Mouse (Mus musculus) frontal cortex, postnatal 25 days (tissue): ENCODE results near the gene Cd320.
"Not testable (repeated sequence)": the region's sequence is repeated elsewhere in the genome, so short reads cannot be mapped to it uniquely, and the experiment has no call there.

Experiments used
- DNase-seq, 2 experiments: peaks; one replicate each; pipeline ENCODE4 v3.0.0; 2022; ENCODE audit warnings: low spot score in 2 of 2

Gene Cd320

DNA sequence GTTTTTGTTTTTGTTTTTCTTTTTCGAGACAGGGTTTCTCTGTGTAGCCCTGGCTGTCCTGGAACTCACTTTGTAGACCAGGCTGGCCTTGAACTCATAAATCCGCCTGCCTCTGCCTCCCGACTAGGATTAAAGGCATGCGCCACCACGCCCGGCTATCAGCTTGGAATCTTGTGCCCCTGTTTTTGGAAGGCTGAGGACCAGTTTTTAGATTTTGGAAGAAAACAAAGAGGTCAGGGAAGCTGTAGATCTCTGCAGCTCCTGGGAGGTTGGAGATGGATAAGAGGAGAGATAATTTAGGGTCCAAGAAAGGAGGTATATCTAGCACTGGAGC is 17.9 kb upstream of the Cd320 start:
- DNase-seq = not testable (repeated sequence)

DNA sequence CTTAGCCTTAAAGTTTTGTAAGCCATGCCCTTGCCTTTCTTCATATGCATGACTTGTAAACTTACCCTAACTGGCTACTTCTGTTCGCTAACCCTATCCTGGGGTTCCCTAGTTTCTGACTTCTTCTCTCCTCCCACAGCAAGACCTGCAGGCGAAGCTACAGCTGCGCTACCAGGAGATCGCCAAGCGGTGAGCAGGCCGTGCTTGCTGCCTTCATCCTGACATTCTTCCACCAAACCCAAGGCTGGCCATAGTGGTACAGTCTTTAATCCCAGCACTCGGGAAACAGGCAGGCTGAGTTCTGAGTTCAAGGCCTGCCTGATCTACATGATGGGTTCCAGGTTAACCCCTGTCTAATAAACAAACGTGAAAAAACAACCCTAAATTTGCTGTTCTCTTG is 17.4 kb upstream of the Cd320 start:
- DNase-seq = no peak

DNA sequence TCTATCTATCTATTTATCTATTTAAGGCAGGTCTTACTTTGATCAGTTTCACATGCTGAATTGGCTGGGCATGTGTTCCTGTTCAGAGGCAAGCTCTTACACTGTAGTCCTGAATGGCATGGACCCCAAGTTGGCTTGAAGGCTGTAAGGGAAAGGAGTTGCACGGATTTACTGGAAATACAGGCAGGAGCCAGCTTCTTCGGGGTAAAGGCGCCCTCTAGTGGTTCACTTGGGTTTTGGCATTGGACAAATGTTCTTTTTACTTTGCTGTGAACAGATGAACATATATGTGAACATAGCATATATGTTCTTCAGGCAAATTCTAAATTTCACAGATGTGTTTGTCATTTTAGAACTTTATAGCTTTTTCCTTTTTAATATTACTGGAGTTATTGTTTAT is 16.0 kb upstream of the Cd320 start:
- DNase-seq = no peak

DNA sequence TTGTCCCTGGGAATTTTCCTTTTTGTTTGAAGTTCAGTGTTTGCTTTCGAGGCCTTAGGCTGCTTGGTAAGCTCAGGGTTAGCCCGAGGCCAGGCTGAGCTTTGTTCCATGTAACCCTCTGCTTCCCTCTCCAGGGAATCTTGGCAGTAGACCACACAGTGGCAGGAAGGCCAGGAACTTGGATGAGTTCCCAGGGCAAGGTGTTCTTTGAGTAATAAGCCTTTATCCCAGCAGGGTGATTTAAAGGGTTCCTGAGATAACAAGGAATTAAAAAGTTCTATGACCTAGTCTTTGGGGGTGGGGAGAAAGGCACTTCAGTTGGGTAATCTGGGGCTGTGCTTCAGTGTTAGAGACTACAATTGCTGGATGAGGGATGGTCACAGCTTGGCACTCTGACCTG is 14.0 kb upstream of the Cd320 start:
- no peak for DNase-seq

DNA sequence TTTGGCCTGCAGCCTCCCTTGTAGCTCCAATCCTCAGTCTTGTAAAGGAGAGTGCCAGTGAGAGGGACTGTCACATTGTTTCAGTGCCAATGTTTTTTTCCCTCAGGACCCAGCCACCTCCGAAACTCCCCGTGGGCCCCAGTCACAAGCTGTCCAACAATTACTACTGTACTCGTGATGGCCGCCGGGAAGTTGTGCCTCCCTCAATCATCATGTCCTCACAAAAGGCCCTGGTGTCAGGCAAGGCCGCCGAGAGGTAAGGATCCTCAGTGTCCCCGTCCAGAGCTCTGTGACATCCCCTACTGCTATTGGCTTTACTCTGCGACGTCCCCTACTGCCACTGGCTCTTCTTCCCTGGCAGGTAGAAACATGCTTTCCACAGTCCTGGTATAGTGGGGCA is 13.3 kb upstream of the Cd320 start:
- DNase-seq = no peak

DNA sequence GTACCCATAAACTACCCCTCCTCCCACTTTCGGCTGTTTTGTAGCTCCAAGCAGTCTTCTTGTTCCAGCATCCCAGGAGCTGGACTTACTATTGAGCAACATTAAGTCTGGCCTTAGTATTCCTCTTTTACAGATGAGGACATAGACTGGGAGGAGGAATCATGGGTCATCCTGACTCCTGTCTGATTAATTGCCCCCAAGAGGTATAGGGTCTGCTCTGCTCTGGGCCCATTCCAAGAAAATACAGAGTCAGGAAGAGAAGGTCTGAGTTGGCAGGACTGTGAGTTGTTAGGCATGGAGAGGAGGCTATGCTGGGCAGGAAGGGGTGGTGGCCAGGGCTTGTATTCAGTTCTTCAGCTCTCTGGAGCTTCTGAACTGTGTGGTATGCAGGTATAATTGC is 1.3 kb downstream of the Cd320 start:
- no peak for DNase-seq

DNA sequence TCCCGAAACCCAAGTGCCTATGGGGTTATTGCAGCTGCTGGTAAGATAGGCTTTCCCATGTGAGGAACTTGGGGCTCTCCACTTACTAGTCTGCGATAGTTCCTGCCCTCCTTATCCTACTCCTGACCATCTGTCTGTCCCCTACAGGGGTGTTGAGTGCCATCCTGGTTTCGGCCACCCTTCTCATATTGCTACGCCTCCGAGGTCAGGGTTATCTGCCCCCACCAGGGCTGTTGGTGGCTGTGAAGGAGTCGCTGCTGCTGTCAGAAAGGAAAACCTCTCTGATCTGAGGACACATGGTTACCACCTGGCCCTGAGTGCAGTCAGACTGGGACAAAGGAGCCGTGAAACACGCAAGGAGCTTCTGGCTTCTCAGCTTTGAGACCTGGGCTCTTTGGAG is 5.2 kb downstream of the Cd320 start:
- DNase-seq = no peak

DNA sequence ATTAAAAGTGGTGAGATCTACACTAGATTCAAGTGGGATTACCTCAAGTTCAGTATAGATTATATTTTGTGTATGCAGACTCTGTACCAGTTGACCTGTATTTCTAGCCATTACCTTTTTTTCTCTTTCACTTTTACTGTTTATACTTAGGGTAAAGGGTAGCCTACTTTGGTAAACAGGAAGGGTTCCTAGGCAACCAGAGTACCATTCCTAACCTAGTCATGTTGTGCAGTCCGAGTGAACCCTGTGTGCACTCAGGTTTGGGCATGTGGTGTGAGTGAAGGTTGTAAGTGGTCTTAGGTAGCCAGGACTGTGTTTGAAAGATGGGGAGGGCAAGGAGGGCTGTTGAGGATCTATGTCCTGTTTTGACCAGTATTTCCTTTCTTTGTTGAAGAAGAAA is 8.4 kb downstream of the Cd320 start:
- DNase-seq = no peak

DNA sequence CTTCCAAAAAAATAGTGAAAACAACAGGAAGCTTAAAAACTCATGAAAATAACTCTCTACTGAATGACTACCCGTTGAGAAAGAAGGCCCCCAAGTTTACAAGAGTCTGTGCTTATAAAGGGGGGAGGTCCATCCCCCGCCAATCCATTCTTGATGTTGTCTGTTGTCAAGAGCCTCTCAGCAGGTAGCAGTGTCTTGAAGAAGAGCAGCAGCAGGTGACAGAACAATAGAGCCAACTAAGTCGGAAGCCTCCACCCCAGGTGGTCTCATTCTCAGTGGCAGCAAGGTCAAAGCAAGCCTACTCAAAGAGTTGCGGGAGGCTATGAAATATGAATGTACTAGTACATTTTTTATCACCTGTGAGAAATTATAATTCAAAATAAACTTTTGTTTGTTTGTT is 14.9 kb downstream of the Cd320 start:
- DNase-seq = no peak

DNA sequence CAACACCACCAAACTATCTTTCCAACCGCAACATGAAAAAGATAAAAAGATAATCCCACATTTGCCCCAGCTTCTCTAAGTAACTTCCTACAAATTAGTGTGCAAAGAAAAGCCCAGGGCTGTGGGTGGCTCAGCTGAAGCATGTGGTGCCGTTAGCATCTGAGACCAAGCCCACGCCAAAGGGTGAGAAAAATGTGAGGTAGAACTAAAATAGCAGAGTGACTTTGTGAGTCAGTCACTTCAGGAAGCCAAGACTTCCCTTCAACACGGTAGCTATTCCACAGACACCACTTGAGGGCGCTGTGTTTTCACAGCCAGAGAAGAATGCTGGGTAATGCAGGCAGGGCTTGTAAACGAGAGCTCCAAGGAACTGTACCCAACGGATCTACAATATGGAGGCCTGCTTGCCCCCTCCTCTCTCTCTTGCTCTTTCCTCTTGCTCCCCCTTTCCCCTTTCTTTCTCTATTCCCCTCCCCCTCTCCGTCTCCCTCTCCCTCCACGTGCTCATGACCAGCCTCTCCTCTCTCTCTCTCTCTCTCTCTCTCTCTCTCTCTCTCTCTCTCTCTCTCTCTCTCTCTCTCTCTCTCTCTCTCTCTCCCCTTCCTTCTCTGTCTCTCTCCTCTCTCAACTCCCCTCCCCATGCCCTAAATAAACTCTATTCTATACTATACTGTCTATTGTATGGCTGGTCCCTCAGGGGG is 22.6 kb downstream of the Cd320 start:
- DNase-seq = peak; percentile 54 to 66

DNA sequence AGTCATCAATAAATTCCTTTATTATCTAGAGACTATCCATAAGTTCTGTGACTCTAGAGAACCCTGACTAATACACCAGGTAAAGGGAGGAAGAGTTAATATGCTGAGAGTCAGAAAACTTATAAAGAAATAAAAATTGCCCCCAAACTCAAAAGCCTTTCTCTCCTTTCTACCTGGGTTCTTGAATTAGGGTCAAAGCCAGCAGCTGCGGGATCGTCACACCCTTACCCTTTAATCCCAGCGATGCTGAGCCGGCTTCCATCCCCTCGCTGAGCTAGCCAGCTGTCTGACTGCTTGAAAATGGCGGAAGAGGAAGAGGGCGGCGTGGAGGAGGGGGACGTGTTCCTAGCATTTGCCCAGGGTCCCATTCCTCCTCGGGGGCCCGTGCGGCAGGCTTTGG is 30.6 kb downstream of the Cd320 start, which contains the start of gene Gm7029:
Gm7029 (plus strand) TSS at position 301 of the 400 bp plus-strand sequence.
- not testable (repeated sequence) for DNase-seq

DNA sequence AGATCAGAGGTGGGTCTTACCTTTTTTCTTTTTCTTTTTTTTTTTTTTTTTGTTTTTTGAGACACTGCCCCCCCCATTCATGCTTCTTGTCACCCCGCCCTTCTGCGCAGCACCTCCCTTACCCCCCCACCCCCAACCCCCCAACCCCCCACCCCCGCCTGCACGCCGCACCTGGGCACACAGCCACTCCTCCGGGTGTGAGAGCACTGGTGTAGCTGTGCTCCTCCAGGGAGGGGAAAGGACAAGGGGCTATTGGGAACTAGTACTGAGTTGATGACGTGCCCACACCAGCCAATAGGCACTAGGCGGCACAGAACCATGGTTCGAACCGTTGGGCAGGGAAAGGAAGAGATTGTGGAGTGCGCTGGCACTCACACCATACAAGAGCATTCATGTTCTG is 31.5 kb downstream of the Cd320 start:
- no peak for DNase-seq

DNA sequence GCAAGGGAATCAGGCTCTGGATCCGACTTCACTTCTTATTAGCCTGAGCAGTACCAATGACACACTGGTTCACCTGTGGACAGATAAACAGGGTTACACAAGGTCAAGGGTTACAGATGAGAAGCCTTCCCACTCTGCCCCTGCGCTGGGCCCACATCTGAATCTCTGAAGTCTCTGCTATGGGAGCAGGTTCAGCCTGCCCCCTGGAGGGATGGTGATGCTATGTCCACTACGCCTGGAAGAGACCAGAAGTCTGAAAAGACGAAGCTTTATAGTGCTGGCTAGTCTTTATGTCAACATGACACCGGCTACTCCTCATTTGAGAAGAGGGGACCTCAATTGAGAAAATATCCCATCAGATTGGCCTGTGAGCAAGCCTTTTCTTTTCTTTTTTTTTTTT is 32.9 kb downstream of the Cd320 start:
- not testable (repeated sequence) for DNase-seq

DNA sequence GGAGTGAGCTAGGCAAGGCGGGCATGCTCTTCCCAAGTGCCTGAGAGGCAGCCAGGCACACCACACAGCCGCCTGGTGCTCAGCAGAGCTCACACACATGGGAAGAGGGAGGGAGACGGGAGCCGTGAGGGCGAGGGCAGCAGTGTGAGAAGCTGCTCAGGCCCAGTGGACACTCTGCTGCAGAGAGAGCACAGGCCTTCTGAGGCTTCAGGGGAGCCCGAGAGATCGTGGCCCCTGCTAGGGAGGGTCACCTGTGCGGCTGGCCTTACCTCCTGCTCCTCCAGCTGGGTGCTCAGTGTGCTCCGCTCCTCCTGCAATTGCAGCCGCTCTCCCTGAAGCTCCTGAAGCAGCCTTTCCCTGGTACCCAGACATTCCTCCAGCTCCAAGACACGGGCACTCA is 41.4 kb downstream of the Cd320 start:
- not testable (repeated sequence) for DNase-seq

DNA sequence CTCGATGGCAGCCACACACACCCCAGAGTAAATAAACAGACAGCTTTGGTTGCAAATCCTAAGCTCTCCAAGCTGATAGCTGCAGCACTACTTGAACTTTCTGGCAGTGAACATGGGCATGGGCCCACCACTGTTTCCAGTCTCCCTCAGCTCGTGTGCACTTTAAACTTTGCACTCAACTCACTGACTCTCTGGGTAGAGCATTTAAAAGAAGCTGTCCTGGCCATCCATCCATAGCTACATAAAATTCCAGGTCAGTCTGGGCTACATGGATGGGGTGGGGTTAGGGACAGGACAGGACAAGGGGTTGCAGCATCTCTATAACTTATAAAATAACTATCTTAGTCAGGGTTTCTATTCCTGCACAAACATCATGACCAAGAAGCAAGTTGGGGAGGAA is 44.9 kb downstream of the Cd320 start:
- DNase-seq = not testable (repeated sequence)

DNA sequence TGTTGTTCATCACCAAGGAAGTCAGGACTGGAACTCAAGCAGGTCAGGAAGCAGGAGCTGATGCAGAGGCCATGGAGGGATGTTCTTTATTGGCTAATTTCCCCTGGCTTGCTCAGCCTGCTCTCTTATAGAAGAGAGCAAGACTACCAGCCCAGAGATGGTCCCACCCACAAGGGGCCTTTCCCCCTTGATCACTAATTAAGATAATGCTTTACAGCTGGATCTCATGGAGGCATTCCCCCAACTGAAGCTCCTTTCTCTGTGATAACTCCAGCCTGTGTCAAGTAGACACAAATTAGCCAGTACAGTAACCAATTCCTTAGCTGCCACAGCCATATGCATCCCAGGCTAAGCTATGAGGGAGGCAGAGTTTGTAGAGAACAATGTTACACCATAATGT is 45.3 kb downstream of the Cd320 start:
- not testable (repeated sequence) for DNase-seq

DNA sequence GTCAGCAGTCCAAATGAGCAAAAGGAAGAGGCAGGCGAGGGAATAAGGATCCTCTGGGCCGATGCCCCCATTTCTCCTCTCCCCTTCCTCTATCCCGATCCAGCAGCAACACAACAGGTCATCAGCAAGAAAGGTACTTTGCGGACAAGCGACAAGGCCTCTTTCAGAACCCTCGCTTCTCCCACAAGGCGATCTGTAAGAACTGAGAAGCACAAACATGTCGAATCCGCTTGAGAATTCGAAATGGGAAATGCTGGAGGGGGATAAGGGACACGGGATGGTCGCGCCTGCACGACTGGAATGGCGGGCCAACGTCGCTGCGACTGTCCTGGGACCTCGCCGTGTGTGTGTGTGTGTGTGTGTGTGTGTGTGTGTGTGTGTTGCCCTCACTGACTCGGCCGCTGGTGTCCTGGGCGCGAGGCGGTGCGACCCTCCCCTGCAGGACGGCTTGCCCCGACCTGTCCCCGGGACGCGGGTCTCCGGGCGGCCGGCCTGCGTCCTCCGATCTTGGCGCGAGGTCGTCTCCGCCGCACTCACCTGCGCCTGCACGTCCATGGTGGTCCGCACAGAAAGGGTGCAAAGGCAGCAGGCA is 47.1 kb downstream of the Cd320 start:
- DNase-seq = not testable (repeated sequence)

DNA sequence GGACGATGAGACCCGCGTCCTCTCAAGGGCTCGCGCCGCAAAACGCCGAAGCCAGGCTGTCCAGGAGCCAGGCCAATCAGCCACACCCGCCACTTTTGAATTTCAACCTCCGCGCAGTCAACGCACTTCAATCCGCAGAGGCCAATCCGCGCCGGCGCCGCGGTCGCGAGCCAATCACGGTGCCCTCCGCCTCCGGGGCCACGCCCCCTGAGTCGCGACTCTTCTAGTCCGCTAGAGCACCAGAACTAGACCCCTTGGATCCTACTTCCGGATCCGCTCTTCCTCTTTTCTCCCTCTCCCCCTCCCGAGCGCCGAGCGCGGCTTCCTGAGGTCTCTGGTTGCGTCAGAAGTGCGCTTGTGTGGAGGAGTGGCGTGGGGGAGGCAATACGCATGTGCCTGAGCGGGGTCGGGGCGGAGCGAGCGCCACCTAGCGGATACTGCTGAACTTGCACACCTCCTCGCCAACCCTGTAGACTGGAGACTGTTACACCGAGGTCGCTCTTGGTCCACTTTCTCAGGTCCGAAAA is 47.7 kb downstream of the Cd320 start, which contains the start of gene Kifc1:
Kifc1 (minus strand) TSS at position 129 of the 527 bp plus-strand sequence.
- peak; percentile 99 for DNase-seq

DNA sequence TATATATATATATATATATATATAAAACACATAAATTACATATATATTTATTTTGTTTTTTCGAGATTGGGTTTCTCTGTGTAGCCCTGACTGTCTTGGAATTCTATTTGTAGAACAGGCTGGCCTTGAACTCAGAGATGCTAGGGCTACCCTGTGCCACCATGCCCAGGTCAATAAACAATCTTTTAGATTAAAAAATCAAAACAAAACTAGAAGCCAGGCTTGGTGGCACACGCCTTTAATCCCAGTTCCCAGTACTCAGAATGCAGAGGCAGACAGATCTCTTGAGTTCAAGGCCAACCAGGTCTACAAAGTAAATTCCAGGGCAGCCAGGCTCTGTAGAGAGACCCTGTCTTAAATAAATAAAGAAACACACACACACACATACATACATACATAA is 48.5 kb downstream of the Cd320 start:
- DNase-seq = no peak

DNA sequence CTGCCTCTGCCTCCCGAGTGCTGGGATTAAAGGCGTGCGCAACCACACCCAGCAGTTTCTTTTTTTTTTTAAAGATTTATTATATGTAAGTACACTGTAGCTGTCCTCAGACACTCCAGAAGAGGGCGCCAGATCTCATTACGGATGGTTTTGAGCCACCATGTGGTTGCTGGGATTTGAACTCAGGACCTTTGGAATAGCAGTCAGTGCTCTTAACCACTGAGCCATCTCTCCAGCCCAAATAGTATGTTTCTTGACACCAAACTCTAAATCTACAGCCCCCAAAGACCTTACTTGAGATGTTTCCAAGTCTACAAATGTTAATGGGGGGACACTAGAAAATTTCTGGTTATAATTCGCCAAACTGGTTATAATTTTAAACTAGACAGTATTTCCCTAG is 49.0 kb downstream of the Cd320 start:
- DNase-seq = not testable (repeated sequence)

DNA sequence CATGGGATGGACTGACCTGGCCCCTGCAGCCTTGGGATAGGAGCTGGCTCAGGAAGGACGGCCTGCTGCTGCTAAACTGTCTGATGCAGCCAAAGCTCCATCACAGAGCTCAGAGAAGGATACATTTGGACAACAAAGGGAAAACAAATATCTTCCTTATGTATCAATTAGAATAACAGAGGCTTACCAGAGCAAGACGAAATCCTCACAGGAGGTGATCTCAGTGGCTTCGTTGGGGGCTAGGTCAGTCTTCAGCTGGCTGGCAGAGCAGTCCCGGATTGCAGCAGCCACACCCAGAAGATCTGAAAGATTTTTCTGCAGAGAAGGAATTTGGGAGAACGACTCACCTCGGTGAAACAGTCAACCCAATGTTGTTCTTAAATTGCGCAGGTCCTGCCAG is 49.5 kb downstream of the Cd320 start:
- DNase-seq = no peak

DNA sequence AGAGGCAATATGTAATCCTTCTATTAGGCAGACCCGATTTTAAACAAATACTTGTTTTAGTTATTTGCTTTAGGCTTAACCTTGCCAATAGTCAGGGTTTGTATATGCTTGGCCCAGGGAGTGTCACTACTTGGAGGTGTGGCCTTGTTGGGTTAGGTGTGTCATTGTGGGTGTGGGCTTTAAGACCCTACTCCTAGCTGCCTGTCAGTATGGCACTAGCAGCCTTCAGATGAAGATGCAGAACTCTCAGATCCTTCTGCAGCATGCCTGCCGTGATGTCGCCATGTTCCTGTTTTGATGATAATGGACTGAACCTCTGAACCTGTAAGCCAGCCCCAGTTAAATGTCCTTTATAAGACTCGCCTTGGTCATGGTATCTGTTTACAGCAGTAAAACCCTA is 50.1 kb downstream of the Cd320 start:
- DNase-seq = not testable (repeated sequence)

DNA sequence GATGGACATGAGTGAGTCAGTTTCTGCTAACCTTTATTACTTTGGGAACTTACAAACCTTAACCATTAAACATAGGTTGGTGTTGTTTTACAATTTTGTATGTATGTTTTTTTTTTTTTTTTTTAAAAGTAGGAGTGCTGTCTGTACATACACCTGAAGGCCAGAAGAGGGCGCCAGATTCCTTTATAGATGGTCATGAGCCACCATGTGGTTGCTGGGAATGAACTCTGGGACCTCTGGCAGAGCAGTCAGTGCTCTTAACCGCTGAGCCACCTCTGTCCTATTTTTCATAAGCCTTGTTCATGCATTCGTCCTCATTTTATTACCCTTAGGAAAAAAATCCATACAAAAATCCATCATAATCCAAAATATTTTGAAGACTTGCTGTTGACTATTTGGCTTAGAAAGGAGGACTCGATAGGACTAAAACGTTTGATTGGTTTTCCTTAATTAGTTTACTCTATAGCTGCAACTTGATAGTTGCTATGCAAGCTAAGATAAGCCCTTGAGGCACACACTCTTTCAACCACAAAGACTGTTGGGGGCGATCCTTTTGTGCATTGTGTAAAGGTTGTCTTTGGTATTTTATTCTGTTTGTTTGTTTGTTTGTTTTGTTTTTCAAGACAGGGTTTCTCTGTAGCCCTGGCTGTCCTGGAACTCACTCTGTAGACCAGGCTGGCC is 54.4 kb downstream of the Cd320 start:
- DNase-seq = no peak
